Mouse (Mus musculus) bone marrow, adult 2 months (tissue): ENCODE data around the gene Mgat4b. TPM values are rescaled to one million over a fixed set of nuclear protein-coding genes. Genes with fewer than 3 reads are reported as not detected.

Source experiments
- H3K27ac ChIP-seq: fragments of 200-500 bp; 2 replicates; pipeline ENCODE4 v1.5.1; 2012; ENCODE audit warnings: low read depth, mild to moderate bottlenecking, control low read depth, inconsistent platforms, low read length; ENCODE audit not compliant: control insufficient read depth, poor library complexity, insufficient read depth
- H3K4me1 ChIP-seq: fragments of 200-500 bp; 2 replicates; pipeline ENCODE4 v1.6.1; 2011; ENCODE audit warnings: low read length; ENCODE audit not compliant: control insufficient read depth, insufficient read depth
- H3K4me3 ChIP-seq: fragments of 200-500 bp; replicated peaks from 2 replicates; pipeline ENCODE3; 2011; ENCODE audit warnings: mild to moderate bottlenecking, low read depth, low read length, control low read depth; ENCODE audit not compliant: control insufficient read depth
- CTCF ChIP-seq: fragments of 200-500 bp; IDR thresholded peaks from 2 replicates; pipeline ENCODE4 v1.5.1; 2011; ENCODE audit warnings: low read length, control low read depth; ENCODE audit not compliant: control insufficient read depth, insufficient read depth
- POLR2A ChIP-seq: fragments of 200-500 bp; IDR thresholded peaks from 2 replicates; pipeline ENCODE4 v1.6.1; 2011; ENCODE audit warnings: low read depth, mild to moderate bottlenecking, control low read depth, low read length, borderline replicate concordance; ENCODE audit not compliant: control insufficient read depth
- WGBS: fragments of 180-500 bp; shearing (Covaris S2); methylation state at CpG from one replicate; pipeline ENCODE4 v1.1.7; 2018; 5-methylcytosine and 5-hydroxymethylcytosine counted together
- polyA plus RNA-seq: library from polyadenylated mRNA; stranded (reverse); fragments of >200 nt; gene quantifications from 2 replicates; pipeline ENCODE4 v1.2.4, GENCODE M21; 2011; ENCODE audit warnings: low replicate concordance; ENCODE audit not compliant: missing spikeins, insufficient read depth, insufficient read length

Gene Mgat4b
- polyA plus RNA-seq, 1 experiment: 20.7 TPM

DNA sequence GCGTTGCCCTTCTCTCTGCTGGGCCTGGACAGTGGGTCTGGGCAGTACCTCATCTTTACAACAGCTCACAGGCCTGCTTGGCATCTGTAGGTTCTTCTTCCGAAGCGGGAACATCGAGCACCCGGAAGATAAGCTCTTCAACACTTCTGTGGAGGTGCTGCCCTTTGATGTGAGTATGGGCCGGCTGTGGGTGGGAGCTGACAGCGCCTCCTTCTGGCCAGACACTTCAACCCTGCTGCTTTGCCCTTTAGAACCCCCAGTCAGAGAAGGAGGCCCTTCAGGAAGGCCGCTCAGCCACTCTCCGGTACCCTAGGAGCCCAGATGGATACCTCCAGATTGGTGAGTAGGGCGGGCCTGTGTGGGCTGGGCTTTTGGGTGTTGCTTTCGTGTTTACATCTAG is 23.3 kb downstream of the Mgat4b start:
- no peak overlapping the region for H3K27ac ChIP-seq
- WGBS: 88% methylated on average over 11 of the region's 11 CpGs
- TF ChIP-seq CTCF (peak; percentile 29; the same call in 1 of the 2 replicates), POLR2A (no peak)
- peaks cover 6% of the 10 kb centered on the region; the same call in 1 of the 2 replicates for H3K4me1 ChIP-seq
- H3K4me3 ChIP-seq: no peak overlapping the region

DNA sequence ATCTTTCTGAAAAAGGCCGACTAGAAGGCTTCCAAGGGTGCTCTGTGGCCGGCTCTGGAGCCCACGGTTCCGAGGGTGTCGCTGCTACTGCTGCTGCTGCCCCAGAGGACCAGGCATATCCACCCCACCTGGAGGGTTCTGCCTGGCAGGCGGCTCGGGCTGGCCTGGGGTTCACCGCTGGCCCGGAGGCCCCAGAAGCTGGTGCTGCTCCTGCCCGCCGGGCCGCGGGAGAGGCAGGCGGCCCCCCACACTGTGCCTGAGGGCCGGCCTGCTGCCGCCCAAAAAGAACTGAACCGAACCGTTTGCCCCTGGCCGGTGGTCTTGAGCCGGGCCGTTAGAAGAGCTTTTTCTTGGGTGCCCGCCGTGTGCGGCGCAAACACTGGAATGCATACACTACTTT is 23.9 kb downstream of the Mgat4b start:
- 92% methylated on average over 25 of the region's 25 CpGs for WGBS
- Histone ChIP-seq H3K4me1 (peaks cover 8% of the 10 kb centered on the region; the same call in 1 of the 2 replicates), H3K4me3 (no peak overlapping the region), H3K27ac (no peak overlapping the region)
- no peak for TF ChIP-seq POLR2A
- TF ChIP-seq CTCF: no peak

DNA sequence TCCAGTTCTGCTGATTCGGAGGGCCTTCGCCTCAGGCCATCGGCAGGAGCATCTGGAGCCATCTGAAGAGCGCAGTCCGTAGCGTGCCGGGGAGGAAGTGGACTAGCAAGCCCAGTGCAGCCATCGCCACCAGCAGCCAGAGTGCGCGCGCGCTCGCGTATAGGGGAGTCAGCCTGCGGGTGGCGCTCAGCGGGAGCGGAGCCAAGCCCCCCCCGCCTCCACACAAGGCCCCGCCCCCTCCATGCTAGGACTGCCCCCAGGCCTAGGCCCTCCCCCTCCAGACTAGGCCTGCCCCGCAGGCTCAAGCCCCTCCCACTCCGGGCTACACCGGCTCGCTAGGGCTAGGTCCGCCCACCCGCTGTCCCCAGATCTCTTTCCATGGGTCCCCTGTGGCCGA is 25.8 kb downstream of the Mgat4b start:
- Histone ChIP-seq H3K4me1 (peaks cover 9% of the 10 kb centered on the region; the same call in 1 of the 2 replicates), H3K27ac (no peak overlapping the region), H3K4me3 (peak overlapping the region; percentile 75)
- TF ChIP-seq POLR2A (peak; percentile 56; the same call in 1 of the 2 replicates), CTCF (peak; percentile 36; the same call in 1 of the 2 replicates)
- 2% methylated on average over 27 of the region's 27 CpGs for WGBS

DNA sequence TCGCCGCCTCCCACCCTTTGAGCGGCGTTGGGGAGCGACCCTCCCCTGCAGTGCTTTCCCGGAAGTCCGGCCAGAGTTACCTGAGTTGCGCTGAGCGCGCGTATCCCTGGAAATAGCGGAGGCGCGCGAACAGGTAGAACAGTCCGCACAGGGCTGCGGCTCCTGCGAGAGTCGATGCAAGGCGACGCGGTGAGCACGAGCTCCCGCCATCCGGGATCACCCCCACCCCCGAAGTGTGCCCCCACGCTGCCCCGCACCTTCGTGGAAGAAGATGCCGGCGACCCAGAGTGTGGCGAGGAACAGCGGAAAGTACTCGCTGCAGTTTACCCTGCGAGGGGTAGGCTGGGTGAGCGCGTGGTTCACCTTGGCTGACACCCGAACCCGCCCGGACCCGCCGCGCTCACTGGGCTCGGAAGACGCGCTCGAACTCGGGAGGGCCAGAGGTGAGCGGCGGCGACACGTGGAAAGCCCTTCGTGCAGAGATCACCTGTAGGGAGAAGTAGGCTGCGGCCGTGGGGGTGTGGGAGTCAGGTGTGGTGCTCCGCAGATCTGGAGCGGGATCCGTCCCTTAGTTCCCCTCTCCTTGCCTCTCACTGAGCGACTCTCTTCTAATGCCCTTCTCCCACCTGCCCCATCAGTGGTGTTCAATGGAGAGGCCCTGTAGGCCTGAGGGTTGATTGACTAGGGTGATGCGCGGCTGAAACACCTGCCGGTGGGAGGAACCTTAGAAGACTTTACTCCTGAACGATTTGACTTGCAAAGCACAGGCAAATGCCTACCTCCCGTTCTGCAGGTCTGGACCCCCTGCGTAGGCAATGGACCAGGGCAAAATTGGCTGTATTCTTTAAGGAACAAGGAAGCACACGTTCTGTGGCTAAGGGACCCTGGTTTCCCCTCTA is 26.5 kb downstream of the Mgat4b start:
- peaks cover 9% of the 10 kb centered on the region; the same call in 1 of the 2 replicates for H3K4me1 ChIP-seq
- TF ChIP-seq POLR2A: no peak
- no peak for TF ChIP-seq CTCF
- H3K27ac ChIP-seq: no peak overlapping the region
- WGBS: 1% methylated on average over 66 of the region's 66 CpGs
- peak overlapping the region; percentile 75 for H3K4me3 ChIP-seq

DNA sequence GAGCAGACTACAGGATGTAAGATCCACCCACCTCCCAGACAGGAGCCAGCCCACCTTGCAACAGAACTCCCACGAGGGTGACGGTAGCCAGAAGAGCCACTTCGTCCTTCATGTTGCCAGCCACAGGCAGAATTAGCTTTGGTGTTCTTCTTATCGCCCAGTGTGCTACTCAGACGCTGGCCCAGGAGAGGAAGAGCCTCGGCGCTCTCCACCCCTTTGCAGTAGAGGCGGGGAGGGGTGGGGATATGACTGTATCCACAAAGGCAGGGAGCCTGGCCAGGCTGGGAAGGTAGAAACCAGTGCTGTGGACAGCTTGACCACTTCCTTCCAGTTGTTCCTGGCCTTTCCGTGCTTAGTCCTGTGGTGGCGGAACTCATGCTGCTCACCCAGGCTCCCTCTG is 27.6 kb downstream of the Mgat4b start, which contains the start of gene Ltc4s:
Gene Ltc4s (minus strand): TSS at position 293 of the 400 bp plus-strand sequence.
- TF ChIP-seq POLR2A: no peak
- TF ChIP-seq CTCF: no peak
- H3K4me1 ChIP-seq: peaks cover 9% of the 10 kb centered on the region; the same call in 1 of the 2 replicates
- 10% methylated on average over 10 of the region's 10 CpGs for WGBS
- H3K4me3 ChIP-seq: no peak within 1 kb of the TSS
- no peak within 1 kb of the TSS for H3K27ac ChIP-seq

DNA sequence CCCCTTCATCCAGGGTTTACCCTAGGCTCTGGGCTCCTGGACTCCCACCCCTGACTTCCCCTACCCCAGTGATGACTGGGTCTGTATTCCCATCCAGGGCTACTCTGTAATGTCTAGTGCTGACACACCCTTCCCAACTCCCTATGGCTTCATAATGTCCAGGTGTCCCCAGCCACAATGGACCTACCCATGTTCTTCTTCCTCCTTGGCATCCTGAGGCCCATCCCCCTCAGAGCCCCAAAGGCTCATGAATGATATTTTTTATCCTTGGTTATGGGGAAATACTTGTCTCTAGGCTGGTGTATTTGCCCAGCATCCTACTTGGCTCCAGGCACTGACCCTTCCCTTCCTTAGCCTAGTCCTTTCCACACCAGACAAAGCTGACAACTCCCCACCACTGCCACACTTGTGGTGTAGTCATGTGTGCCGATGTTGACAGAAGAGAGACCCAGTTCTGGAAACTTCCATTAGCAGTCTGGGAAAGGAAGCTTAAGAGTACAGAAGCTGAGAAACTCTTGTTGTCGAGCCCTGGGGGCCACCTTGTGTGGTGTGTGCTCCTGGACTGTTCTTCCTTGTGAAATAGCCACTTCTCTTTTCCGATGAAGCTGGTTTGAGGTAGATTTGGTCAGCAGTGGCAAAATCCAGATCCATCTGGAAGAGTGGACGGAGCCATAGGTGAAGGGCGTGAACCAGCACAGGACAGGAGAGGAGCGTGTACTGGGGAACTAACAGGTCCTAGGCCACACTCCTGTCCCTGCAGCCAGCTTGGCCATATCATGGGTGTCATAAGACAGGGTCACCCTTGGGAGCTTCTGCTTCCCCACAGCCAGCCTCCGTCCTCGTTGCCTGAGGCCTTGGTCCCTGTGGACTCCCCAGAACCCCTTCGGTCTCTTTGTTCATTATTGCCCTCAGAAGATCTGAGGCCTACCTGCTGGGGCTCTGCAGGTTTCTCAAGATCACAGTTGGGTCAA is 28.4 kb downstream of the Mgat4b start:
- 40% methylated on average over 9 of the region's 9 CpGs for WGBS
- no peak overlapping the region for H3K27ac ChIP-seq

DNA sequence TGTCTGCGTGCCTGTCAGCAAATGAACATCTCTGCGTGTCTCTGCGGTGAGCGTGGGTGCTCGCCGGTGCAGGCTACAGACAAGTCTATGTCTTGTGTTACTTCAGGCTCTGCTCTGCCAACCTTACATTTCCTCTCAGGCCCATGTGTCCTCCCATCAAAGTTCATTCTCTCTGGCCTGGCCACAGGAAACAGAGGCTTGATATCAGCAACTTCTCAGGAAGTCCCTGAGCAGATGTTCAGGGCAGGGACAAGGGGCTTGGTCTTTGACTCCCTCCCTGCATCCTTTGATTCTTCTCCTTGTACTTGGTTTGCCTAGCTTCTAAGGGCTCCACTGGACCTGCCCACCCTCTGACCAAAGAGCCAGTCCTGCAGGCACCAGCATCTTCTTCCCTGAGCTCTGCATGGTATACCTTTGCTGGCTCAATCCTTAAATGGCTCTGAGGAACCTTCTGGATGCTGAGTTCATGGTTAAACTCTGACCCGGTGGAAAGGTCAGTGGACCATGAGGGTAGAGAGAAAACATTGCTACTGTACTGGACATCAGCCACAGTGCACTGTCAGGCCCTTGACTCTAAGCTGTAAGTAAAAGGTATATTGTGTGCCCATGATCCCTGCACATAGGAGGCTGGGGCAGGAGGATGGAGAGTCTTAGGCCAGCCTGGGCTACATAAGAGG is 29.7 kb downstream of the Mgat4b start:
- Histone ChIP-seq H3K27ac (no peak overlapping the region), H3K4me3 (no peak overlapping the region), H3K4me1 (peaks cover 11% of the 10 kb centered on the region; the same call in 1 of the 2 replicates)
- 17% methylated on average over 7 of the region's 7 CpGs for WGBS
- TF ChIP-seq POLR2A: no peak
- TF ChIP-seq CTCF: no peak

More for the DNA sequence above, 28.4 kb downstream of the Mgat4b start:
- TF ChIP-seq CTCF: no peak
- TF ChIP-seq POLR2A: no peak
- H3K4me3 ChIP-seq: no peak overlapping the region
- H3K4me1 ChIP-seq: peaks cover 11% of the 10 kb centered on the region; the same call in 1 of the 2 replicates

DNA sequence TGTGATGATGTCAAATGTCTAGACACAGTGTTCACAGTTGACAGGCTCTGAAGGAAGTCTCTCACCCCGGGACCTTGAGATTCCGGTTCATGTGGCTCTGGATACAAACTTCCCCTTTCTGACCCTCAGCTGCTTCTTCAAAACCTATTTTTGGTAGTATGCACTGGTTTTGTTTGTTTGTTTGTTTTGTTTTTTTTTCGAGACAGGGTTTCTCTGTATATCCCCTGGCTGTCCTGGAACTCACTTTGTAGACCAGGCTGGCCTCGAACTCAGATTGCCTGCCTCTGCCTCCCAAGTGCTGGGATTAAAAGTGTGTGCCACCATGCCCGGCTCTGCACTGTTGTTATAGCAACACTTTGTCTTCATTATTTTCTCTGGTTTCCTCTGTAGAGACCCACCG is 33.2 kb downstream of the Mgat4b start:
- WGBS: 21% methylated on average over 6 of the region's 6 CpGs
- H3K4me1 ChIP-seq: peaks cover 6% of the 10 kb centered on the region; the same call in 1 of the 2 replicates
- peak overlapping the region; percentile 30; the same call in 1 of the 2 replicates for H3K27ac ChIP-seq
- no peak for TF ChIP-seq CTCF
- TF ChIP-seq POLR2A: no peak
- H3K4me3 ChIP-seq: no peak overlapping the region
